Mouse (Mus musculus) bone marrow, adult 2 months (tissue): ENCODE data around the gene Nsmce1. TPM values are rescaled to one million over a fixed set of nuclear protein-coding genes. Genes with fewer than 3 reads are reported as not detected.

Experiments
- H3K27ac ChIP-seq: fragments of 200-500 bp; 2 replicates; pipeline ENCODE4 v1.5.1; 2012; ENCODE audit warnings: low read depth, mild to moderate bottlenecking, control low read depth, inconsistent platforms, low read length; ENCODE audit not compliant: control insufficient read depth, poor library complexity, insufficient read depth
- H3K4me1 ChIP-seq: fragments of 200-500 bp; 2 replicates; pipeline ENCODE4 v1.6.1; 2011; ENCODE audit warnings: low read length; ENCODE audit not compliant: control insufficient read depth, insufficient read depth
- H3K4me3 ChIP-seq: fragments of 200-500 bp; replicated peaks from 2 replicates; pipeline ENCODE3; 2011; ENCODE audit warnings: mild to moderate bottlenecking, low read depth, low read length, control low read depth; ENCODE audit not compliant: control insufficient read depth
- CTCF ChIP-seq: fragments of 200-500 bp; IDR thresholded peaks from 2 replicates; pipeline ENCODE4 v1.5.1; 2011; ENCODE audit warnings: low read length, control low read depth; ENCODE audit not compliant: control insufficient read depth, insufficient read depth
- POLR2A ChIP-seq: fragments of 200-500 bp; IDR thresholded peaks from 2 replicates; pipeline ENCODE4 v1.6.1; 2011; ENCODE audit warnings: low read depth, mild to moderate bottlenecking, control low read depth, low read length, borderline replicate concordance; ENCODE audit not compliant: control insufficient read depth
- WGBS: fragments of 180-500 bp; shearing (Covaris S2); methylation state at CpG from one replicate; pipeline ENCODE4 v1.1.7; 2018; 5-methylcytosine and 5-hydroxymethylcytosine counted together
- polyA plus RNA-seq: library from polyadenylated mRNA; stranded (reverse); fragments of >200 nt; gene quantifications from 2 replicates; pipeline ENCODE4 v1.2.4, GENCODE M21; 2011; ENCODE audit warnings: low replicate concordance; ENCODE audit not compliant: missing spikeins, insufficient read depth, insufficient read length

Nsmce1 gene
- polyA plus RNA-seq, 1 experiment = 49.6 TPM

- TF ChIP-seq CTCF (no peak), POLR2A (no peak)
- whole genome bisulfite sequencing = 69% methylated on average over 8 of the region's 8 CpGs
Observed at GRCm38 (mm10) chr7:125516723-125517122, 25.3 kb upstream of the Nsmce1 start.

GRCm38 (mm10) chr7:125515081-125515853 lies 23.9 kb upstream of the Nsmce1 start:
- 84% methylated on average over 5 of the region's 5 CpGs for WGBS
- Histone ChIP-seq H3K4me1 (peaks cover 1% of the 10 kb centered on the region; the same call in 1 of the 2 replicates), H3K27ac (no peak overlapping the region), H3K4me3 (no peak overlapping the region)
- no peak for TF ChIP-seq POLR2A
- TF ChIP-seq CTCF = no peak

More at GRCm38 (mm10) chr7:125516723-125517122, 25.3 kb upstream of the Nsmce1 start:
- H3K4me1 ChIP-seq = peaks cover 1% of the 10 kb centered on the region; the same call in 1 of the 2 replicates
- H3K27ac ChIP-seq = peak overlapping the region; percentile 48; the same call in 1 of the 2 replicates
- H3K4me3 ChIP-seq = no peak overlapping the region

- Histone ChIP-seq H3K4me1 (peaks cover 1% of the 10 kb centered on the region; the same call in 1 of the 2 replicates), H3K27ac (no peak overlapping the region), H3K4me3 (no peak overlapping the region)
- no peak for TF ChIP-seq CTCF
- TF ChIP-seq POLR2A = no peak
- WGBS = 26% methylated on average over 2 of the region's 2 CpGs
Observed at GRCm38 (mm10) chr7:125511852-125512251, 20.5 kb upstream of the Nsmce1 start.

GRCm38 (mm10) chr7:125511432-125511831 lies 20.0 kb upstream of the Nsmce1 start:
- 79% methylated on average over 5 of the region's 5 CpGs for WGBS
- Histone ChIP-seq H3K27ac (no peak overlapping the region), H3K4me1 (peaks cover 1% of the 10 kb centered on the region; the same call in 1 of the 2 replicates), H3K4me3 (no peak overlapping the region)
- no peak for TF ChIP-seq POLR2A
- TF ChIP-seq CTCF = no peak

GRCm38 (mm10) chr7:125507279-125507678 lies 15.9 kb upstream of the Nsmce1 start:
- Histone ChIP-seq H3K4me3 (no peak overlapping the region), H3K4me1 (peaks cover 2% of the 10 kb centered on the region), H3K27ac (no peak overlapping the region)
- TF ChIP-seq CTCF (no peak), POLR2A (no peak)
- 72% methylated on average over 2 of the region's 2 CpGs for WGBS

- WGBS = 71% methylated on average over 10 of the region's 10 CpGs
- Histone ChIP-seq H3K4me1 (peaks cover 1% of the 10 kb centered on the region), H3K4me3 (no peak overlapping the region), H3K27ac (no peak overlapping the region)
- TF ChIP-seq POLR2A = no peak
Observed at GRCm38 (mm10) chr7:125505568-125505967, 14.2 kb upstream of the Nsmce1 start.

GRCm38 (mm10) chr7:125504618-125505017 lies 13.2 kb upstream of the Nsmce1 start:
- H3K27ac ChIP-seq = no peak overlapping the region
- 89% methylated on average over 5 of the region's 5 CpGs for WGBS

GRCm38 (mm10) chr7:125503374-125504092 lies 12.1 kb upstream of the Nsmce1 start:
- WGBS = 16% methylated on average over 5 of the region's 5 CpGs
- TF ChIP-seq CTCF (no peak), POLR2A (no peak)
- peaks cover 1% of the 10 kb centered on the region for H3K4me1 ChIP-seq
- no peak overlapping the region for H3K4me3 ChIP-seq
- H3K27ac ChIP-seq = peak overlapping the region; percentile 24

More at GRCm38 (mm10) chr7:125504618-125505017, 13.2 kb upstream of the Nsmce1 start:
- TF ChIP-seq CTCF (no peak), POLR2A (no peak)
- H3K4me3 ChIP-seq = no peak overlapping the region
- peaks cover 1% of the 10 kb centered on the region for H3K4me1 ChIP-seq
